Mouse (Mus musculus): ENCODE data around the gene Clec2d.
"Not testable (repeated sequence)": the region's sequence is repeated elsewhere in the genome, so short reads cannot be mapped to it uniquely, and the experiment has no call there.

Gene Clec2d

GRCm38 (mm10) chr6:129186457-129187199 lies 6.2 kb downstream of the Clec2d start:
- in situ Hi-C loops (cut with MboI, MseI) = no loop called here

GRCm38 (mm10) chr6:129187200-129187651 lies 6.8 kb downstream of the Clec2d start:
- in situ Hi-C loops (cut with MboI, MseI) = no loop called here

- in situ Hi-C loops (cut with MboI, MseI) = not testable (repeated sequence)
These were observed 7.4 kb downstream of the Clec2d start for GRCm38 (mm10) chr6:129187816-129188215.

- in situ Hi-C loops (cut with MboI, MseI) = no loop called here
These were observed 13.0 kb downstream of the Clec2d start for GRCm38 (mm10) chr6:129193431-129193830.

GRCm38 (mm10) chr6:129200066-129200465 lies 19.7 kb downstream of the Clec2d start:
- in situ Hi-C loops (cut with MboI, MseI) = loop anchor here in 1 of 2 experiments (10.0 kb wide), 1 partner anchor 1165 kb away; no protein-coding TSS in a partner anchor

GRCm38 (mm10) chr6:129202306-129202705 lies 21.9 kb downstream of the Clec2d start:
- in situ Hi-C loops (cut with MboI, MseI) = loop anchor here in 1 of 2 experiments (10.0 kb wide), 1 partner anchor 1168 kb away; no protein-coding TSS in a partner anchor

- in situ Hi-C loops (cut with MboI, MseI) = loop anchor here in 1 of 2 experiments (10.0 kb wide), 1 partner anchor 1170 kb away; no protein-coding TSS in a partner anchor
These were observed 23.9 kb downstream of the Clec2d start for GRCm38 (mm10) chr6:129204342-129204741.

GRCm38 (mm10) chr6:129204838-129205237 lies 24.4 kb downstream of the Clec2d start:
- in situ Hi-C loops (cut with MboI, MseI) = loop anchor here in 1 of 2 experiments (10.0 kb wide), 1 partner anchor 1170 kb away; no protein-coding TSS in a partner anchor

- in situ Hi-C loops (cut with MboI, MseI) = loop anchor here in 1 of 2 experiments (10.0 kb wide), 1 partner anchor 1174 kb away; no protein-coding TSS in a partner anchor
These were observed 28.6 kb downstream of the Clec2d start for GRCm38 (mm10) chr6:129208891-129209519.

GRCm38 (mm10) chr6:129209785-129210446 lies 29.5 kb downstream of the Clec2d start:
- in situ Hi-C loops (cut with MboI, MseI) = loop anchor here in 1 of 2 experiments (10.0 kb wide), 1 partner anchor 1175 kb away; no protein-coding TSS in a partner anchor

GRCm38 (mm10) chr6:129210447-129210790 lies 30.0 kb downstream of the Clec2d start:
- in situ Hi-C loops (cut with MboI, MseI) = no loop called here

GRCm38 (mm10) chr6:129212421-129213195 lies 32.2 kb downstream of the Clec2d start:
- in situ Hi-C loops (cut with MboI, MseI) = no loop called here

GRCm38 (mm10) chr6:129213497-129213896 lies 33.1 kb downstream of the Clec2d start:
- in situ Hi-C loops (cut with MboI, MseI) = no loop called here

GRCm38 (mm10) chr6:129214263-129214662 lies 33.8 kb downstream of the Clec2d start:
- in situ Hi-C loops (cut with MboI, MseI) = no loop called here

GRCm38 (mm10) chr6:129215053-129215452 lies 34.6 kb downstream of the Clec2d start:
- in situ Hi-C loops (cut with MboI, MseI) = no loop called here

- in situ Hi-C loops (cut with MboI, MseI) = no loop called here
These were observed 35.6 kb downstream of the Clec2d start for GRCm38 (mm10) chr6:129215886-129216637.

GRCm38 (mm10) chr6:129216721-129217230 lies 36.4 kb downstream of the Clec2d start:
- in situ Hi-C loops (cut with MboI, MseI) = no loop called here

GRCm38 (mm10) chr6:129218191-129218696 lies 37.8 kb downstream of the Clec2d start:
- in situ Hi-C loops (cut with MboI, MseI) = no loop called here

GRCm38 (mm10) chr6:129219897-129220517 lies 39.6 kb downstream of the Clec2d start:
- in situ Hi-C loops (cut with MboI, MseI) = no loop called here
